Mouse (Mus musculus) kidney, adult 2 months (tissue): ENCODE measurements around the gene Kdm4b.

ENCODE experiments used
- CTCF ChIP-seq: fragments of 200-500 bp; conservative IDR thresholded peaks from 2 replicates; pipeline ENCODE4 v1.5.1; 2011; ENCODE audit warnings: low read depth, mild to moderate bottlenecking, control low read depth, low read length, moderate library complexity, mixed read lengths; ENCODE audit not compliant: insufficient read depth, insufficient read length
- POLR2A ChIP-seq: fragments of 200-500 bp; IDR thresholded peaks from one replicate; pipeline ENCODE4 v1.6.1; 2011; ENCODE audit warnings: low read depth, low read length, control low read depth

GRCm38 (mm10) chr17:56278340-56278739, 47.5 kb upstream of the Kdm4b start:
- TF ChIP-seq POLR2A = no peak
- TF ChIP-seq CTCF = no peak
